Mouse (Mus musculus): ENCODE data around the gene Ttc30a2. TPM values are rescaled to one million over a fixed set of nuclear protein-coding genes. Genes with fewer than 3 reads are reported as not detected.
"Not testable (repeated sequence)": the region's sequence is repeated elsewhere in the genome, so short reads cannot be mapped to it uniquely, and the experiment has no call there.

Ttc30a2 gene
- total RNA-seq, 2 experiments from 2014 or later: 0.43 TPM; not detected in 1

DNA sequence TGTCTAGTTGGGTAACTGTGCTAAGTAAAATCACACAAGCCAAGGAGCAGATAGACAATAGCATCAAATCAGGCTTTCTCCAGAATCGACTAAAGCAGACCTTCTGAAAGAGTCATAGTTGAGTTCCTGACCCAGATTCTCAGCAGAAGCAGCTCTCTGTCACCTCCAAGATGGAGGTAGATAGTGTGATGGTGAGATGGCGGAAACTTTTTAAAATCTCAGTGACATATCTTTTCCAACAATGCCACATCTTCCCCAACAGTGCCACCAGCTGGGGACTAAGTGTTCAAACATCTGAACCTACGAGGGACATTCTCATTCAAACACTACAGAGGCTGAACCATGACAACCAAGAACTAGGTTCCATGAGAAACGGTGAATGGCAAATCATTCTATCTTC lies 4.7 kb upstream of the Ttc30a2 start:
- no peak for ATAC-seq (replicated peaks; ENCODE audit: low FRiP score, poor library complexity, severe bottlenecking)

DNA sequence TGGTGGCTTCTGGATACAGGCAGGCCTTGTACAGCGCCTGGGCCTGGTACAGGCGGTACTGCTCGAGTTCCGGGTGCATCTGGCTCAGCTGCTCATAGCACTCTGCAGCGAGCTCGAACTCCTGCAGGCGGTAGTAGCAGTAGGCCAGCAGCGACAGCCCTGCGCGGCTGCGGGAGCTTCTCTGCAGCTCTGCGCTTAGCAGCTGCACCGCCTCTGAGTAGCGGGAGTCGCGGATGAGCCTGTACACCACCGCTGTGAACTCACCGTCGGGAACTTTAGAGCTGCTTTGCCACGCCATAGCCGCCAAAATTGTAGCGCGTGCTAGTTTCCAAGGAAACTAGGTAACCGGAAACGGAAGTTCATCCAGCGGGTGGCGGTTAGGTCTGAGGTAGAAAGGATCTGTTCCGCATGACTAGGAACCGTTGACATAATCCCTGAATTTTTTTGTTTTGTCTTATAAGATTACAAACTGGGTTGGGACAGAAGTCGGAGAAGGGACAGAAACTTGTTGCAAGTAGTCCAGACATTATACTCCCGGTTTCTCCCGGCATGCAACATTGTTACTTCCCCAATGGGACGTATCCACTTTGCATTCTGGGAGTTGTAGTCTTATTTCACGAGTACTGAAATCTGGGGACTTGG lies 3.6 kb upstream of the Ttc30a2 start, which contains the start of gene Ttc30a1:
TSS of gene Ttc30a1 (minus strand) at position 528 of the 642 bp plus-strand sequence.
- peak; percentile 63 for ATAC-seq (replicated peaks; ENCODE audit: low FRiP score, poor library complexity, severe bottlenecking)

DNA sequence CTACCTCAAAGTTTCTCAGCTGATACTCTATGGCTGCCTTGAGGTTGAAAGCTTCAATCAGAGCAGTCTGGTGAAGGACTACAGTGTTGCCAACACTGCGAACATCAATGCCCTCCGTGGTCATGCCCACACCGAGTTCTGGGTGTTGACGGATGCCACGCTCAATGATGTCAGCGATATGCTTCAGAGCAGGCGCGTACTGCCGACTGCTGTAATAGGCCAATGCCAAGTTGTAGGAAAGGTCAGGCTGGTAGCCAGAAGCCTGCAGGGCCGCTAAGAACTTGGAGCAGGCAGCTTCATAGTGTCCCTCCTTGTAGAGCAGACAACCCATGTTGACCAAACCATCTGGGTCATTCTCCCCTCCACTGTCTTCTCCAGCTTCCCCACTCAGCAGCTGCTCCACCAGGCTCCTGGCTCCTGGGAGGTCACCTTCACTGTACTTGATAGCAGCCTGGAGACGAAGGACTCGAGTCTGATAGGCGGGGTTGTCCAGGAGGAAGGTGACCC lies 3.0 kb upstream of the Ttc30a2 start:
- not testable (repeated sequence) for ATAC-seq (replicated peaks; ENCODE audit: low FRiP score, poor library complexity, severe bottlenecking)

DNA sequence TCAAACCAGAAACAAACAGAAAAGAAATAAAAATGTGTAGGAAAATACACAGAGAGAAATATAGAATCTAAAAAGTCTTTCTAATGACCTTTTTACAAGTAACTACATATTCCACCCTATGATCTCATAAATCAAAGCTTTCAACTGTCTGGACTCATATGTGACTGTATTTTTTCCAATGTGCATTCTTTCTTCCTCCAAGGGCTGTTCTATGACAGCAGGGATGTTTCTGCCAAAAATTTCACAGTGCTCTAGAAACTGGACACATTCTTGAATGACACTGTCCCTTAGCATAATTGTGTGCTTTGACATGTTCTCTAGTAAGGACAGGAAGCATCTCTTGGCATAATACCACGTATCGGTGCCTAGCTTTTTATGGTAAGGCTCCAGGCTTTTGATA lies 1.9 kb downstream of the Ttc30a2 start:
- ATAC-seq (replicated peaks; ENCODE audit: low FRiP score, poor library complexity, severe bottlenecking): not testable (repeated sequence)

DNA sequence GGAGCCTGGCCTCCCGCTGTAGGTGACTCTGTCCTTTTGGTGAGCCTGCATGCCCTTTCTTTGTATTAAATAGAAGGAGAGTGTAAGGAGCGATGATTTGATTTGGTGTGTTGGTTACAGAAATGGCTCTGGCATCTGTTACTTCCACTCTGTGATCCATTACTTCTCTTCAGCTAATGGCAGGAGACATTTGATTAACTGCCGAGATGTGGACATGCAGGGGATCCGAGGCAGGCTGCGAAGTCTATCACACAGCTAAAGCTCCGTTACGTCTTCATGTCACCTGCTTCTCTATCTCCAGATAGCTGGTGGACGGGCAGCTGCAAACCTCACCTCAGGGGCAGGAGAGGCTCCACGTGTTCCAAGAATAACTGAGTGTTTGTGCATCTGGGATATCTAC lies 3.8 kb downstream of the Ttc30a2 start:
- no peak for ATAC-seq (replicated peaks; ENCODE audit: low FRiP score, poor library complexity, severe bottlenecking)

DNA sequence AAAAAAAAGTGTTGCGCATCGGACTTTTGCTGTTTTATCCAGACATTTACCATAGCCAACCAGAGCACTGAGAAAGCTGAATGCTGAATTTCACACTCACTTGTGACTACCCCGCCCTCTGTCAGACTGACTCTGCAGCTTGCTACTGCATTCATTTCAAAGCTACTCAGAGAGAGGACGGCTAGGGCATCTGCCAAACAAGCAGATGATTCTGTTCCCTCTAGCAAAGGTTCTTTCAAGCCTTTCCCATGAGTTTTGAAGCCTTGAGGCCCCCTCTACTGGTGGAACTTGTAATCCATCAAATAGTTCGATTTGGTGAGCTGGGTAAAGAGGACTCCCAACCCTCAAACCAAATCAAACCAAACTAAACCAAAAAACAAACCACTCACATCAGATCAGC lies 13.0 kb downstream of the Ttc30a2 start:
- no peak for ATAC-seq (replicated peaks; ENCODE audit: low FRiP score, poor library complexity, severe bottlenecking)

DNA sequence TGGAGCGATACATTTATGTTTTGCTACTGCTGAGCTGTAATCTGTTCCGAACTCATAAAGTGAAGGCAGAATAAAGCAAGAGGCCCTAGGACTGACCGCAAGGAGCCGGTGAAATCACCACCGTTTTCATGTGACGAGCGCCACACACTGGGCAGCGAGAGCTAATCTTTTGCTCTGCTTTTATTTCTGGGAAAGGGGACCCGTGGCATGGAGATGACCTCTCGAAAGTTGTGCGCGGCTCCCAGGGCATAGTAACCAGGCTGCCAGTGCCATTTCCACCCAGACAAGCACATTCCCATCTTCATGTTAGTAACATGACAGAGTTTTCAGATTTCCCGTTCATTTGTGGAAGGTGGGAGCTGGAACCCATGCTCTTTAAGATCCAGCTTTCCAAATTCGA lies 13.5 kb downstream of the Ttc30a2 start:
- no peak for ATAC-seq (replicated peaks; ENCODE audit: low FRiP score, poor library complexity, severe bottlenecking)

DNA sequence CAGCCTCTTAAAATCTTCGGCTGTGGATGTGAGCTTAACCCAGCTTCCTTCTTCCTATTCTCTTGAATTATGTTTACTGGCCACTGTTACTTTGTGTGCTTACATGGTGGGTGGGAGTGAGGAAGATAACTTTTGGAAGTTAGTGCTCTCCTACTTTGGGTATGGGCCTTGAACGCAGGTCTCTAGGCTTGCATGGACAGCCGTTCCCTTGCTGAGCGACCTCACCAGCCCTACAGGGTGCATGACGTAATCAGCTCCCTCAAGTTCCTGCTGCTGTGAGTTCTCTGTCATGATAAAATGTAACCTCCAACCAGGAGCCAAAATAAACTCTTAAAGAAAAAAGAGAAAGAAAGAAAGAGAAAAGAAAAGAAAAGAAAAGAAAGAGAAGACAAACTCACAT lies 13.9 kb downstream of the Ttc30a2 start:
- no peak for ATAC-seq (replicated peaks; ENCODE audit: low FRiP score, poor library complexity, severe bottlenecking)

DNA sequence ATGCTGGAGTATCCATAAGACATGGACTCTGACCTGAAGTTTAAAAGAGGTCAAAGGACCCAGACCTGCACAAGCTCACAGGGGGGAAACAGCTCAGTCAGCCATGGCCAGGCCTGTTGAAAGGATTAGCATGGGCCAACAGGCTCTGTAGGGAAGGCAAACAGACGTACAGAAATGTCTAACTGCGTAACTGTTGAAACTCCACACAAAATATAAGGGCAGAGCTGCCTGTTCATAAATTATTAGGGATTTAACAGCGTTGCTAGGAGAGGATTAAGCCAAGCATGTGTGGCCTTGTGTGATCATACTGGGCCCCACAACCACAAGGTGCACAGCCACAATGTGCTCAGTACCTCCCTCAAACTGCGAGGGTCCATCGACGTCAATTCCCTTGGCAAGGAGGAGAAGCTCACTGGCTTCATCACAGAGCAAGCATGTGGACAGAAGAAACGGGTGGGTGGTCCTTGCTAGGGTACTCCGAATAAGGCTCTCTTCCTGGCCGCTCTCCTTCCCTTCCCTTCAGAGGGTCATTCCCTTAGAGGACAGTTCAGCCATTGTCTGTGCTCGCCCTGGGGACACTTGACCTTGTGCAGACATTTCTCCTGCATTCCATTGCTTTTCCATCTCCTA lies 14.6 kb downstream of the Ttc30a2 start:
- no peak for ATAC-seq (replicated peaks; ENCODE audit: low FRiP score, poor library complexity, severe bottlenecking)

DNA sequence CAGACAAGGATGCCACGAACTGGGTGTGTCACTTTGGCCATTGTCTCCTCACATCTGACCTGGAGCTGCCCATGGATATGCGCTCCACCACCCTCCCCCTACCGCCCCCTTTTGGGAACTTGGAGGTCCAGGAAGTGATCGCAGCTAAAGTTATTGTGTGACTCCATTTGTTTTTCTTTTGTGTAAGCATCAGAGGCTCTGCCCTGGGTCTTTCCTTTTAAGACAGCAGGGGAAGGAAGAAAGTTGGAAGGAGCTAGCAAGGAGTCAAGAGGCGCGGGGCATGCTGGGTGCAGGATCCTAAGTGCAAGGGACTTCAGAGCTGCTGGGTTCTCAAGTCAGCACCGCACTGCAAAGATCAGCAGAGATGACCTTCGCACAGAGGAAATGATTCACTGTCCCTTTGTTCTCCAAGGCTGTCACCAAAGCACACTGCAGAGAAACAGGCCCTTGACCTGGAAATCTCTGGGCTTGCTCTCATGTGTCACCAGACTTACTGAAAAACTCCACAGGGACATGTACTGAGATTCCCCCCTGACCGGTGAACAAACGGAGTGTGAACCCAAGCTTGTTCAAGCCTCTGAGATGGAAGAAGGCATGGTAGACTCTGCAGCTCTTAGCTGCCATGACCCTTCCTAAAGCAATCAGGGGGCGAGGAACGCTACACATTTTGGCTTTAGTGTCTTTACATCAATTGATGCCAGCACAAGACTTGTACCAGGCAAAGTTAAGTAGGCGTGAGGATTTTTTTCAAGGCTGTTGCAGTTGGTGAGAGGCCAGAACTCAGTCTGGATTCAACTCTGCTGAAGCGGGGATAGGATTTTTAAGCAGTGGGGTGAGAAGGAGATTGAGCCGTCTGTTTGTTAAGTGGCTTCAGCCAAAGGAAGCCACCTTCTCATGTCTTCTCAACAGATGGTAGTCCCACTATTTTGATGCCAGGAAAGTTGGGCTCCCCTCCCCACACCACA lies 17.3 kb downstream of the Ttc30a2 start:
- no peak for ATAC-seq (replicated peaks; ENCODE audit: low FRiP score, poor library complexity, severe bottlenecking)

DNA sequence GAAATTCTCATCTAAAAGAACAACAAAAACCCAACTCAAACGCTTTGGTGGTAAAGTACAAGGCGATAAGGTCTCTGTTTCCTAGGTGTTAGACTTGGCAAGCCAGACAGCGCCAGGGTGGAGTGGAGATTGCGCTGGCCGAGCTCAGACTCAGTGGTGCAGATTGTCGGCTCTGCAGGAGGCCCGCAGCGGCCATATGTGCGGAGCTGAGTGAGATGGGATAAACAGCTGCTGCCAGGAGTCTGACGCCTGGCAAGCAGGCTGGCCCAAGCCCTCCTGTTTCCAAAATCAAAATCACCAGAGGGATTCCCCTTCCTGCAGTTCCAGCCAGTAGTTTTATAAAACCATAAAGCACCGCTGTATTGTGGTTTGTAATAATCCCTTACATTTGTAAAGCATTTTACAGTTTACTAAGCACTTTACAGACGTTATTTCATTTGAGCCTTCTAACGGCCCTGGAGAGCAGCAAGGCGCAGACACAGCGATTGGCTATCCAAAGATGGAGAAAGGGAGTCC lies 18.1 kb downstream of the Ttc30a2 start:
- ATAC-seq (replicated peaks; ENCODE audit: low FRiP score, poor library complexity, severe bottlenecking): no peak

DNA sequence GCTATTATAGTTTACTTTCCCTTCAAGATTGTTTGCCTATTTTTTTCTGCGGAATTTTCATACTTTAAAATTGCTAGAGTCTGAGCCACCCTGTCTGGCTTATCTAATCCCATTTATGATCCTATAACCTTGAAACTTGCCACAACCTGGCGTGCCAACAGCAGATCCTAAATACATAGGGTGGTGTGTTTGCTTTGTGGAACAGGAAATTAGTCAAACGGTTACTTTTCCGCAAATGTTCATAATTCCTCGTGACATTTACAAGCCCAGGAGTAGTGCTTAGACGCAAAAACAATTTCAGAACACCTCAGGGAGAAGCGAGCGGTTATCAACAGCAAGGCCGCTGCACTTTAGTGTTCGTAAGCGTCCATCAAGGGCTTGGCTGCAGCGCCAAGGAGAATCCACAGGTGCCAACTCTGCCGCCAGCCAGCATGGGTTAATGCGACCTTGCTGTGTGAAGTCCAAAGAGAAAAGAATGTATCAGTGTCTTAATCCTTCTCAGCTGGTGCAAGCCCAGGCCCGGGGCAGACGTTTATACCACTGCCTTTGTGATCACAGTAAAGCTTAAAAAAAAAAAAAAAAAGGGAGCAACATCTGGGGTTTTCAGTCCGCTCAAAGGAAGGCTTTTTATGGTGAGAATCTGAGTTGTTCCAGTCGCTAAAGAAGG lies 18.7 kb downstream of the Ttc30a2 start:
- ATAC-seq (replicated peaks; ENCODE audit: low FRiP score, poor library complexity, severe bottlenecking): no peak

DNA sequence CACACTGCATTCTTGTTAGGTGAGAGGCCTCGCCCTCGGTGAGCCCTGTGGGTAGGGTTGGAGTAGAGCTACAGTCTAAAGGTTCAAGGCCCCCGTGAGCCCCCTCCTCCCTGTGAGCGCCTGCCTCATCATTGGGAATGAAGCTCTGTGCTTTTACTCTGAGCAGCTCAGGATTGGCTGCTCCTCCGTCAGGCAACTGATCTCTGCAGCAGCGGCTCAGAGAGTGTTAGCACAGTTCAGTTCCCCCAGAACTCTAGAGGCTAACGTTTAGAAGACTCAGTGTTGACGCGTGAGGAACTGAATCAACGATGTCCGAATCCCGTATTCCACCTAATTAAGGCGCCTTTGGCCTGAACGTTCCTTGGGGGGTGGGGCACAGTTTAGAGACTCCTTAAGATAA lies 22.3 kb downstream of the Ttc30a2 start:
- ATAC-seq (replicated peaks; ENCODE audit: low FRiP score, poor library complexity, severe bottlenecking): no peak

DNA sequence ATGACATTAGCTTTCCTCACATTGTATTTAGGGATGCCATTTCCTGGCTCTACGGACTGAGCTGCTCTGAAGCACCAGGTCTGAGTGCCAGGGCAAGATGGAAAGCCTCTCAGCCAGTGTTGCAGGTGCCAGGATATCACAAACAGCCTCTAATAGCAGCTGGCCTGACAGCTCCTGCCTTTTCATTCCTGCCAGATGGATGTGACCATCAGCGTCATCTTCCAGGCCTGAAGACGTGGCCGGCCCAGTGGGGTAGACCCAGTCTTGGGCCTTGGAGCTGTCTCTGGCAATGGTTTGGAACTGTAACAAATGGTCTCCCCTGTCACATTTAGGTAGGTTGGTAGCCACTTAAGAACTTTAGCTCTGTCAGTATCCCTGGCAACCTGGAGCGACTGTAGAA lies 24.6 kb downstream of the Ttc30a2 start:
- no peak for ATAC-seq (replicated peaks; ENCODE audit: low FRiP score, poor library complexity, severe bottlenecking)

DNA sequence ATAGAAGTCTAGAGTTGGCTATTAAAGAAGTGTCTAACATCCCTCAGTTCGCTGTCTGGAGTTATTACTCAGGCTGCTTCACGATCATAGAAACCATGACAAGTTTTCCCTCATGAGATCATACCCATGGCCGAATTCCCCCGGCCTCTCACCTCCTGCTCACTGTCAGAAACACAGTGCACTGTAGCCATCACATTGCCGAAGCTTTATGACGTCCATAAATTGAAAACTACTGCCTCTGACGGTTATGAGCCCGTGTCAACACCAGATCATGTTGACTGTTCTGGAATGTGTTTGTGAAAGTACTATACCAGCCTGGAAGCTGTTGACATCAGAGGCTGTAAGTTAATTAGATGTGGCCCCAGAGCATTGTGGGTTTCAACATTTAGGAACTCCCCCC lies 27.3 kb downstream of the Ttc30a2 start:
- ATAC-seq (replicated peaks; ENCODE audit: low FRiP score, poor library complexity, severe bottlenecking): no peak

DNA sequence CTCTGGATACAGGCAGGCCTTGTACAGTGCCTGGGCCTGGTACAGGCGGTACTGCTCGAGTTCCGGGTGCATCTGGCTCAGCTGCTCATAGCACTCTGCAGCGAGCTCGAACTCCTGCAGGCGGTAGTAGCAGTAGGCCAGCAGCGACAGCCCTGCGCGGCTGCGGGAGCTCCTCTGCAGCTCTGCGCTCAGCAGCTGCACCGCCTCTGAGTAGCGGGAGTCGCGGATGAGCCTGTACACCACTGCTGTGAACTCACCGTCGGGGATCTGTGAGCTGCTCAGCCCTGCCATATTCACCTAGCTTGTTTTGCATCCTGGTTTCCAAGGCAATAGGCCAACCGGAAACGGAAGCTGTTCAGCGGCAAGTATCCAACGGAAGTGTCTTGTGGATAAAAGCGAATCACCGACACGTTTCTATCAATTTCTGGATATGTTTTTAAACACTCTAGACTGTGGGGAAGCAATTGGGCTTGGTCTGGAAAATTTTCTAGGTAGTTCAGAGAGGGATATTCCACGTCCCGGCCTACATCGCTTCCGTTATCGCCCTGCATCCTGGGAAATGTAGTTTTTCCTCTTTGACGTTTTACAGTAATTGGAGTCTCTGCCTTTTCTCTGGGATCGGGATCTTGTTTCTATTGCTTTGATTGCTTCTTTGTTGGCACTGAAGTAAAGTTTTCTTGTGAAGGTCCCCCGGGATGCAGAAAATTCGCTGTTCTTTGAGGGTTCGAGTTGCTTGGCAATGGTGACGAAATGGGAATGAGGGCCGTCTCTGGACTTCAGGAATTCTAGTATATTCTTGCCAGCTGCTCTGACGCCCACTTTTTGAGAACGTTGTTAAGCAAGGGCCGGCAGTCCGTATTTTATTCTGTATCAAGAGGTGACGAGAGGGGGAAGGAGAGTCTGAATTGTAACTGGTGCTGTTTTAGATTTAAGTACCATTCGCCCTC lies 39.6 kb downstream of the Ttc30a2 start, which contains the start of gene Ttc30b:
TSS of gene Ttc30b (minus strand) at position 469 of the 947 bp plus-strand sequence.
- peak; percentile 78 for ATAC-seq (replicated peaks; ENCODE audit: low FRiP score, poor library complexity, severe bottlenecking)

DNA sequence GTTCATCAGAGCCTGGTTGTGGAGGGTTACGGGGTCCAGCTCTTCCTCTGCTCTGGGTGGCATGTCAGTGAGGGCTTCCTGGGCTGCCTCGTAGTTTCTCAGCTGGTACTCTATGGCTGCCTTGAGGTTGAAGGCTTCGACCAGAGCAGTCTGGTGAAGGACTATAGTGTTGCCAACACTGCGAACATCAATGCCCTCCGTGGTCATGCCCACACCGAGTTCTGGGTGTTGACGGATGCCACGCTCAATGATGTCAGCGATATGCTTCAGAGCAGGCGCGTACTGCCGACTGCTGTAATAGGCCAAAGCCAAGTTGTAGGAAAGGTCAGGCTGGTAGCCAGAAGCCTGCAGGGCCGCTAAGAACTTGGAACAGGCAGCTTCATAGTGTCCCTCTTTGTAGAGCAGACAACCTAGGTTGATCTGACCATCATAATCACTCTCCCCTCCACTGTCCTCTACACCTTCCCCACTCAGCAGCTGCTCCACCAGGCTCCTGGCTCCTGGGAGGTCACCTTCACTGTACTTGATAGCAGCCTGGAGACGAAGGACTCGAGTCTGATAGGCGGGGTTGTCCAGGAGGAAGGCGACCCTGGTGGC lies 40.4 kb downstream of the Ttc30a2 start:
- ATAC-seq (replicated peaks; ENCODE audit: low FRiP score, poor library complexity, severe bottlenecking): peak; percentile 41

DNA sequence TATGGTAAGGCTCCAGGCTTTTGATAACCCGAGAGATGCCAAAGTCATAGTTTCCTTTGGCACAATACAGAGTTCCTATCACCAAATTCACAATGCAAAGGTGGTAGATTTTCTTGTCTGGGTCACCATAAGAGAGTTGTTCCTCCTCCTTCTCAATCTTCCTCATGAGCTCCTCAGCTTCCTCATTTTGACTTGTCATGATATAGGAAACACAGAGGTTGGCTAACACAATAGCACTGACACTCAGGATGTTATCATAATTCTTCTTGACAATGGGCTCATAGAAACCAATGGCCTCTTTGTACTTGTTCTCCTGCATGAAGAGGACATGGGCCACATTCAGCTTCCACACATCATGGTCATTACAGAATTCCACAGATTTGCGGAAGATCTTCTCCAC lies 41.3 kb downstream of the Ttc30a2 start:
- ATAC-seq (replicated peaks; ENCODE audit: low FRiP score, poor library complexity, severe bottlenecking): not testable (repeated sequence)

Data from erythroblast, adult 5-6 weeks (primary cell).